Mouse (Mus musculus) CD8-positive naive resting alpha-beta T cell, adult 2 months (primary cell): ENCODE data around the gene Erich6.
A peak's percentile ranks its signal among the peaks of the same experiment; 100 is the strongest.

Source experiments
- DNase-seq, 2 experiments: peaks; one replicate each; pipeline ENCODE4 v3.0.0; 2022; ENCODE audit warnings: low read depth in 2 of 2, low spot score in 2 of 2

The Erich6 gene

GRCm38 (mm10) chr3:58636406-58637295 lies at the start of gene Erich6:
Gene Erich6 (minus strand): TSS chr3:58637207.
- DNase-seq, result no peak

GRCm38 (mm10) chr3:58686206-58686921 lies 49.4 kb upstream of the Erich6 start:
- DNase-seq, result no peak

GRCm38 (mm10) chr3:58685396-58685795 lies 48.4 kb upstream of the Erich6 start:
- DNase-seq, result no peak

GRCm38 (mm10) chr3:58683346-58683745 lies 46.3 kb upstream of the Erich6 start:
- DNase-seq, result no peak

GRCm38 (mm10) chr3:58682336-58682735 lies 45.3 kb upstream of the Erich6 start:
- no peak for DNase-seq

GRCm38 (mm10) chr3:58681831-58682230 lies 44.8 kb upstream of the Erich6 start:
- no peak for DNase-seq

GRCm38 (mm10) chr3:58680943-58681637 lies 44.1 kb upstream of the Erich6 start:
- DNase-seq, result no peak

GRCm38 (mm10) chr3:58679996-58680395 lies 43.0 kb upstream of the Erich6 start:
- DNase-seq, result no peak

- no peak for DNase-seq
Measured at GRCm38 (mm10) chr3:58678905-58679304, 41.9 kb upstream of the Erich6 start.

GRCm38 (mm10) chr3:58678384-58678783 lies 41.4 kb upstream of the Erich6 start:
- no peak for DNase-seq

- no peak for DNase-seq
Measured at GRCm38 (mm10) chr3:58677615-58678014, 40.6 kb upstream of the Erich6 start.

GRCm38 (mm10) chr3:58673295-58673694 lies 36.3 kb upstream of the Erich6 start:
- no peak for DNase-seq

GRCm38 (mm10) chr3:58672481-58673183 lies 35.6 kb upstream of the Erich6 start:
- DNase-seq, result no peak

- DNase-seq, result no peak
Measured at GRCm38 (mm10) chr3:58671616-58672250, 34.7 kb upstream of the Erich6 start.

GRCm38 (mm10) chr3:58663970-58664369 lies 27.0 kb upstream of the Erich6 start:
- no peak for DNase-seq

GRCm38 (mm10) chr3:58660636-58661035 lies 23.6 kb upstream of the Erich6 start:
- DNase-seq, result no peak

- DNase-seq, result peak; percentile 48 to 55
Measured at GRCm38 (mm10) chr3:58657356-58657755, 20.3 kb upstream of the Erich6 start.

- DNase-seq, result peak; percentile 53 to 67
Measured at GRCm38 (mm10) chr3:58655362-58656130, 18.5 kb upstream of the Erich6 start.

GRCm38 (mm10) chr3:58653907-58654306 lies 16.9 kb upstream of the Erich6 start:
- peak in 1 of 2 experiments; percentile 32 for DNase-seq

GRCm38 (mm10) chr3:58650328-58650727 lies 13.3 kb upstream of the Erich6 start:
- DNase-seq, result no peak
